Mouse (Mus musculus) 416B (cell line): ENCODE measurements at regions not wholly inside any gene's neighbourhood (a gene's known extent, or its start where the extent isn't known, plus 50 kb on each side); places are given as distances from the start of the nearest gene placed in this dataset.
A peak's percentile ranks its signal among the peaks of the same experiment; 100 is the strongest.

ENCODE experiments used
- DNase-seq: peaks from one replicate; pipeline ENCODE4 v3.0.0; 2011; ENCODE audit warnings: low read depth

- no peak for DNase-seq
Observed at GRCm38 (mm10) chr1:138908860-138909259, 52.2 kb upstream of the 2310009B15Rik start.

GRCm38 (mm10) chr1:138909654-138910053 is 53.0 kb upstream of the 2310009B15Rik start:
- no peak for DNase-seq

- peak; percentile 45 for DNase-seq
Observed at GRCm38 (mm10) chr1:138912156-138912616, 51.0 kb upstream of the Dennd1b start.

- DNase-seq, result no peak
Observed at GRCm38 (mm10) chr1:138912928-138913327, 50.3 kb upstream of the Dennd1b start.

GRCm38 (mm10) chr1:138913428-138913827 is 49.8 kb upstream of the Dennd1b start:
- no peak for DNase-seq
